Mouse (Mus musculus) limb, embryonic 13.5 days (tissue): ENCODE measurements at regions not wholly inside any gene's neighbourhood (a gene's known extent, or its start where the extent isn't known, plus 50 kb on each side); places are given as distances from the start of the nearest gene placed in this dataset.

Source experiments
- ATAC-seq: fragments of 200-750 bp; cut with Nextera tagmentation; 2 replicates; pipeline ENCODE4 v1.8.0; 2017; ENCODE audit warnings: low read depth, moderate number of reproducible peaks, moderate TSS enrichment; ENCODE audit not compliant: low FRiP score
- H3K27ac ChIP-seq: fragments of 300-500 bp; sonication (generic); 2 replicates; pipeline ENCODE4 v1.5.1; 2015; ENCODE audit warnings: inconsistent platforms, mild to moderate bottlenecking, moderate library complexity
- H3K27me3 ChIP-seq: fragments of 300-500 bp; sonication (generic); 2 replicates; pipeline ENCODE4 v1.6.1; 2015; ENCODE audit warnings: mild to moderate bottlenecking, inconsistent platforms
- H3K36me3 ChIP-seq: fragments of 300-500 bp; sonication (generic); 2 replicates; pipeline ENCODE4 v1.6.1; 2015; ENCODE audit warnings: inconsistent platforms, mild to moderate bottlenecking, moderate library complexity
- H3K4me1 ChIP-seq: fragments of 300-500 bp; sonication (generic); 2 replicates; pipeline ENCODE4 v1.6.1; 2015; ENCODE audit warnings: inconsistent platforms
- H3K4me2 ChIP-seq: fragments of 300-500 bp; sonication (generic); replicated peaks from 2 replicates; pipeline ENCODE4 v1.6.1; 2015; ENCODE audit warnings: inconsistent platforms, mild to moderate bottlenecking, moderate library complexity
- H3K4me3 ChIP-seq: fragments of 300-500 bp; sonication (generic); 2 replicates; pipeline ENCODE4 v1.5.1; 2015; ENCODE audit warnings: moderate library complexity, mild to moderate bottlenecking, inconsistent platforms
- H3K9ac ChIP-seq: fragments of 300-500 bp; sonication (generic); 2 replicates; pipeline ENCODE4 v1.6.1; 2015; ENCODE audit warnings: mild to moderate bottlenecking, inconsistent platforms
- H3K9me3 ChIP-seq: fragments of 300-500 bp; sonication (generic); 2 replicates; pipeline ENCODE4 v1.6.1; 2016; ENCODE audit warnings: inconsistent platforms
- WGBS: fragments of 180-500 bp; shearing (Covaris S2); methylation state at CpG from one replicate; pipeline ENCODE4 v1.1.7; 2015; 5-methylcytosine and 5-hydroxymethylcytosine counted together

GRCm38 (mm10) chr9:61054427-61054826, 260.1 kb downstream of the Uaca start:
- Histone ChIP-seq H3K27ac (no peak overlapping the region), H3K4me3 (no peak overlapping the region), H3K36me3 (no peaks in the 10 kb centered on the region), H3K27me3 (peaks cover 16% of the 10 kb centered on the region), H3K4me2 (no peak overlapping the region), H3K9ac (no peak overlapping the region), H3K4me1 (peaks cover 34% of the 10 kb centered on the region), H3K9me3 (peaks cover 3% of the 10 kb centered on the region; the same call in 1 of the 2 replicates)
- 7% methylated on average over 3 of the region's 3 CpGs for WGBS
- ATAC-seq: no peak

- Histone ChIP-seq H3K4me3 (no peak overlapping the region), H3K27me3 (peaks cover 16% of the 10 kb centered on the region), H3K9ac (no peak overlapping the region), H3K4me2 (no peak overlapping the region), H3K36me3 (no peaks in the 10 kb centered on the region), H3K27ac (no peak overlapping the region), H3K4me1 (peaks cover 34% of the 10 kb centered on the region), H3K9me3 (peaks cover 10% of the 10 kb centered on the region)
- no peak for ATAC-seq
- 59% methylated on average over 3 of the region's 3 CpGs for WGBS
Measured at GRCm38 (mm10) chr9:61055392-61055791, 261.1 kb downstream of the Uaca start.

- H3K27me3 ChIP-seq: peaks cover 16% of the 10 kb centered on the region
- peaks cover 34% of the 10 kb centered on the region for H3K4me1 ChIP-seq
- 0 out of 2 replicates have a peak, but pooled peaks have one; percentile 6 for ATAC-seq
- peaks cover 10% of the 10 kb centered on the region for H3K9me3 ChIP-seq
- H3K36me3 ChIP-seq: no peaks in the 10 kb centered on the region
- WGBS: 86% methylated on average over 15 of the region's 15 CpGs
- no peak overlapping the region for H3K27ac ChIP-seq
- H3K9ac ChIP-seq: no peak overlapping the region
- no peak overlapping the region for H3K4me3 ChIP-seq
- peak overlapping the region; percentile 36; the same call in 1 of the 2 replicates for H3K4me2 ChIP-seq
Measured at GRCm38 (mm10) chr9:61055928-61056730, 261.8 kb downstream of the Uaca start.

- peak overlapping the region; percentile 36 for H3K4me2 ChIP-seq
- H3K9ac ChIP-seq: no peak overlapping the region
- H3K27ac ChIP-seq: no peak overlapping the region
- no peaks in the 10 kb centered on the region for H3K36me3 ChIP-seq
- peaks cover 16% of the 10 kb centered on the region for H3K27me3 ChIP-seq
- peaks cover 34% of the 10 kb centered on the region for H3K4me1 ChIP-seq
- no peak overlapping the region for H3K4me3 ChIP-seq
- H3K9me3 ChIP-seq: peaks cover 10% of the 10 kb centered on the region
- peak; percentile 75 for ATAC-seq
- 36% methylated on average over 10 of the region's 10 CpGs for WGBS
Measured at GRCm38 (mm10) chr9:61056731-61057270, 262.5 kb downstream of the Uaca start.

GRCm38 (mm10) chr9:61059225-61059624, 264.9 kb downstream of the Uaca start:
- Histone ChIP-seq H3K9me3 (peaks cover 10% of the 10 kb centered on the region), H3K27me3 (peaks cover 18% of the 10 kb centered on the region), H3K27ac (no peak overlapping the region), H3K36me3 (no peaks in the 10 kb centered on the region), H3K9ac (no peak overlapping the region), H3K4me3 (no peak overlapping the region), H3K4me1 (peaks cover 27% of the 10 kb centered on the region), H3K4me2 (no peak overlapping the region)
- no peak for ATAC-seq

- Histone ChIP-seq H3K27me3 (peaks cover 8% of the 10 kb centered on the region), H3K9ac (no peak overlapping the region), H3K4me3 (no peak overlapping the region), H3K4me2 (no peak overlapping the region), H3K27ac (no peak overlapping the region), H3K4me1 (peaks cover 22% of the 10 kb centered on the region), H3K9me3 (peaks cover 10% of the 10 kb centered on the region), H3K36me3 (no peaks in the 10 kb centered on the region)
- ATAC-seq: no peak
- WGBS: 71% methylated on average over 8 of the region's 8 CpGs
Measured at GRCm38 (mm10) chr9:61060958-61061357, 266.6 kb downstream of the Uaca start.

GRCm38 (mm10) chr9:61064714-61065305, 270.5 kb downstream of the Uaca start:
- Histone ChIP-seq H3K27ac (no peak overlapping the region), H3K36me3 (no peaks in the 10 kb centered on the region), H3K4me2 (no peak overlapping the region), H3K9me3 (peaks cover 5% of the 10 kb centered on the region), H3K27me3 (peaks cover 32% of the 10 kb centered on the region), H3K4me3 (no peak overlapping the region), H3K9ac (no peak overlapping the region), H3K4me1 (peaks cover 7% of the 10 kb centered on the region)
- WGBS: 58% methylated on average over 8 of the region's 8 CpGs
- ATAC-seq: no peak

GRCm38 (mm10) chr9:61069553-61070314, 275.4 kb downstream of the Uaca start:
- H3K9me3 ChIP-seq: no peaks in the 10 kb centered on the region
- 15% methylated on average over 13 of the region's 13 CpGs for WGBS
- no peak overlapping the region for H3K9ac ChIP-seq
- no peaks in the 10 kb centered on the region for H3K36me3 ChIP-seq
- H3K27ac ChIP-seq: no peak overlapping the region
- H3K4me1 ChIP-seq: peaks cover 18% of the 10 kb centered on the region
- ATAC-seq: no peak
- H3K27me3 ChIP-seq: peaks cover 72% of the 10 kb centered on the region
- no peak overlapping the region for H3K4me3 ChIP-seq
- H3K4me2 ChIP-seq: no peak overlapping the region

GRCm38 (mm10) chr9:61070315-61070707, 276.0 kb downstream of the Uaca start:
- 20% methylated on average over 8 of the region's 8 CpGs for WGBS
- H3K27me3 ChIP-seq: peaks cover 76% of the 10 kb centered on the region

GRCm38 (mm10) chr9:61070861-61071260, 276.5 kb downstream of the Uaca start:
- 14% methylated on average over 9 of the region's 9 CpGs for WGBS
- ATAC-seq: no peak
- H3K27me3 ChIP-seq: peaks cover 80% of the 10 kb centered on the region

More at GRCm38 (mm10) chr9:61070315-61070707, 276.0 kb downstream of the Uaca start:
- H3K36me3 ChIP-seq: no peaks in the 10 kb centered on the region
- no peak overlapping the region for H3K27ac ChIP-seq
- H3K9ac ChIP-seq: no peak overlapping the region
- no peaks in the 10 kb centered on the region for H3K9me3 ChIP-seq
- no peak for ATAC-seq
- no peak overlapping the region for H3K4me2 ChIP-seq
- no peak overlapping the region for H3K4me3 ChIP-seq
- peaks cover 18% of the 10 kb centered on the region for H3K4me1 ChIP-seq

GRCm38 (mm10) chr9:61073482-61073881, 279.1 kb downstream of the Uaca start:
- H3K27me3 ChIP-seq: peaks cover 74% of the 10 kb centered on the region
- ATAC-seq: no peak
- H3K4me2 ChIP-seq: no peak overlapping the region
- H3K36me3 ChIP-seq: no peaks in the 10 kb centered on the region
- H3K27ac ChIP-seq: no peak overlapping the region
- no peak overlapping the region for H3K9ac ChIP-seq
- H3K4me3 ChIP-seq: no peak overlapping the region
- H3K9me3 ChIP-seq: no peaks in the 10 kb centered on the region
- peaks cover 18% of the 10 kb centered on the region for H3K4me1 ChIP-seq
- 46% methylated on average over 4 of the region's 4 CpGs for WGBS

More at GRCm38 (mm10) chr9:61070861-61071260, 276.5 kb downstream of the Uaca start:
- no peaks in the 10 kb centered on the region for H3K36me3 ChIP-seq
- H3K4me3 ChIP-seq: no peak overlapping the region
- H3K9ac ChIP-seq: no peak overlapping the region
- no peak overlapping the region for H3K4me2 ChIP-seq
- no peak overlapping the region for H3K27ac ChIP-seq
- no peaks in the 10 kb centered on the region for H3K9me3 ChIP-seq
- H3K4me1 ChIP-seq: peaks cover 18% of the 10 kb centered on the region

GRCm38 (mm10) chr9:61075071-61075470, 280.7 kb downstream of the Uaca start:
- Histone ChIP-seq H3K27me3 (peaks cover 66% of the 10 kb centered on the region), H3K36me3 (no peaks in the 10 kb centered on the region), H3K4me3 (no peak overlapping the region), H3K9me3 (no peaks in the 10 kb centered on the region), H3K9ac (no peak overlapping the region), H3K27ac (no peak overlapping the region), H3K4me2 (no peak overlapping the region), H3K4me1 (peaks cover 8% of the 10 kb centered on the region)
- ATAC-seq: no peak
- 63% methylated on average over 4 of the region's 4 CpGs for WGBS
